Mouse (Mus musculus) limb, embryonic 14.5 days (tissue): ENCODE results near the gene Nos1ap. TPM values are rescaled to one million over a fixed set of nuclear protein-coding genes. Genes with fewer than 3 reads are reported as not detected.

ENCODE experiments used
- ATAC-seq: fragments of 200-750 bp; cut with Nextera tagmentation; 2 replicates; pipeline ENCODE4 v1.8.0; 2017; ENCODE audit warnings: low read depth, moderate number of reproducible peaks, moderate TSS enrichment; ENCODE audit not compliant: low FRiP score
- DNase-seq: peaks from one replicate; pipeline ENCODE4 v3.0.0-alpha.2; 2015; ENCODE audit warnings: low spot score
- H3K27ac ChIP-seq: fragments of 300-500 bp; sonication (generic); replicated peaks from 2 replicates; pipeline ENCODE4 v1.5.1; 2014; ENCODE audit warnings: low read depth, mild to moderate bottlenecking, low read length, moderate library complexity, mixed read lengths
- H3K27me3 ChIP-seq: fragments of 300-500 bp; sonication (generic); 2 replicates; pipeline ENCODE4 v1.6.1; 2014; ENCODE audit warnings: low read length, mixed read lengths; ENCODE audit not compliant: control insufficient read depth, insufficient read depth
- H3K36me3 ChIP-seq: fragments of 300-500 bp; sonication (generic); 2 replicates; pipeline ENCODE4 v1.6.1; 2014; ENCODE audit warnings: mild to moderate bottlenecking, low read length, moderate library complexity, mixed read lengths; ENCODE audit not compliant: control insufficient read depth, insufficient read depth
- H3K4me1 ChIP-seq: fragments of 300-500 bp; sonication (generic); 2 replicates; pipeline ENCODE4 v1.6.1; 2014; ENCODE audit warnings: antibody characterized with exemption, low read length, mixed read lengths; ENCODE audit not compliant: control insufficient read depth, insufficient read depth
- H3K4me2 ChIP-seq: fragments of 300-500 bp; sonication (generic); replicated peaks from 2 replicates; pipeline ENCODE4 v1.6.1; 2014; ENCODE audit warnings: low read depth, mild to moderate bottlenecking, low read length, moderate library complexity; ENCODE audit not compliant: severe bottlenecking
- H3K4me3 ChIP-seq: fragments of 300-500 bp; sonication (generic); replicated peaks from 2 replicates; pipeline ENCODE4 v1.5.1; 2014; ENCODE audit warnings: low read length
- H3K9ac ChIP-seq: fragments of 300-500 bp; sonication (generic); 2 replicates; pipeline ENCODE4 v1.6.1; 2014; ENCODE audit warnings: mild to moderate bottlenecking, low read depth, low read length, moderate library complexity; ENCODE audit not compliant: severe bottlenecking
- H3K9me3 ChIP-seq: fragments of 300-500 bp; sonication (generic); 2 replicates; pipeline ENCODE4 v1.6.1; 2016; ENCODE audit warnings: low read length; ENCODE audit not compliant: control insufficient read depth
- POLR2A ChIP-seq: fragments of 200-500 bp; IDR thresholded peaks from 2 replicates; pipeline ENCODE4 v1.8.0; 2012; ENCODE audit warnings: inconsistent platforms, mild to moderate bottlenecking, moderate library complexity, borderline replicate concordance; ENCODE audit not compliant: insufficient read depth, insufficient read length; ENCODE audit errors: extremely low read depth
- WGBS: fragments of 180-500 bp; shearing (Covaris S2); extraction: QIAGEN DNeasy Blood & Tissue Kit; methylation state at CpG from one replicate; pipeline ENCODE4 v1.1.7; 2014; 5-methylcytosine and 5-hydroxymethylcytosine counted together
- polyA plus RNA-seq, 2 experiments: library from polyadenylated mRNA; depleted of rRNA in 1 of 2; stranded (reverse) in 1 of 2; unstranded in 1 of 2; fragments of >200 nt; fragmentation: Nextera tagmentation in 1 of 2; extraction: Ambion mirVana in 1 of 2; gene quantifications; 2 replicates each; pipeline versions ENCODE4 v1.2.1 to v1.2.3; 2012 to 2014

Nos1ap gene
- polyA plus RNA-seq, 2 experiments = 10.2 to 11.6 TPM

- no peak overlapping the region for H3K27ac ChIP-seq
- WGBS = 30% methylated on average over 4 of the region's 4 CpGs
- no peak overlapping the region for H3K4me2 ChIP-seq
- ATAC-seq (no peak), DNase-seq (no peak)
- H3K4me1 ChIP-seq = 0 out of 2 replicates have a peak, but pooled peaks cover 3% of the 10 kb centered on the region
- H3K27me3 ChIP-seq = no peaks in the 10 kb centered on the region
- H3K9me3 ChIP-seq = no peaks in the 10 kb centered on the region
- H3K9ac ChIP-seq = no peak overlapping the region
- no peak for TF ChIP-seq POLR2A
- no peaks in the 10 kb centered on the region for H3K36me3 ChIP-seq
- no peak overlapping the region for H3K4me3 ChIP-seq
Observed at GRCm38 (mm10) chr1:170457673-170458072, 132.0 kb downstream of the Nos1ap start.

- Histone ChIP-seq H3K27ac (no peak overlapping the region), H3K27me3 (no peaks in the 10 kb centered on the region), H3K9me3 (no peaks in the 10 kb centered on the region), H3K9ac (no peak overlapping the region), H3K4me3 (no peak overlapping the region), H3K36me3 (no peaks in the 10 kb centered on the region), H3K4me2 (no peak overlapping the region), H3K4me1 (0 out of 2 replicates have a peak, but pooled peaks cover 3% of the 10 kb centered on the region)
- ATAC-seq (no peak), DNase-seq (no peak)
- WGBS = 88% methylated on average over 14 of the region's 14 CpGs
- TF ChIP-seq POLR2A = no peak
Observed at GRCm38 (mm10) chr1:170455910-170456700, 133.6 kb downstream of the Nos1ap start.

GRCm38 (mm10) chr1:170455387-170455786, 134.3 kb downstream of the Nos1ap start:
- H3K9me3 ChIP-seq = no peaks in the 10 kb centered on the region
- DNase-seq (no peak), ATAC-seq (no peak)
- H3K4me2 ChIP-seq = no peak overlapping the region
- no peak overlapping the region for H3K9ac ChIP-seq
- H3K36me3 ChIP-seq = no peaks in the 10 kb centered on the region
- no peaks in the 10 kb centered on the region for H3K27me3 ChIP-seq
- H3K4me3 ChIP-seq = no peak overlapping the region
- H3K27ac ChIP-seq = no peak overlapping the region
- 0 out of 2 replicates have a peak, but pooled peaks cover 3% of the 10 kb centered on the region for H3K4me1 ChIP-seq
- TF ChIP-seq POLR2A = no peak
- 87% methylated on average over 3 of the region's 3 CpGs for WGBS

DNA sequence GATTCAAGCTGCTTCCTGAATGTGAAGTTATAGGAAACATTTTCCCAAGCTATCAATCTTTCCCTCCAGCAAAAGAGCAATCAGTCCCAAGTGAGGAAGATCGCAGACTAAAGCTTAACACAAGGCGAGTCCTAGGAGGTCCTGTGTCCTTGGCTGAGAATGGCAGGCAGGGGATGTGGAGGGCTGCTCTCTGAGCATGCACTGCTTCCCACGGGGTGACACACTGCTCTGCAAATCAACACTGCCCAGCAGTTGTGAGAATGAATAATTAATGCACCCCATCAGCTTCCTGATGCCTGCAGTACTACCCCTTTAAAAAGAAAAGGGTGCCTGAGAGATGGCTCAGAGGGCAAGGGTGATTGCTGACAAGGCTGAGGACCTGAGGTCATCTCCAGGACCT, 136.2 kb downstream of the Nos1ap start:
- Histone ChIP-seq H3K9ac (no peak overlapping the region), H3K9me3 (no peaks in the 10 kb centered on the region), H3K4me1 (peaks cover 9% of the 10 kb centered on the region; the same call in 1 of the 2 replicates), H3K27ac (no peak overlapping the region), H3K27me3 (no peaks in the 10 kb centered on the region), H3K4me3 (no peak overlapping the region), H3K36me3 (no peaks in the 10 kb centered on the region), H3K4me2 (no peak overlapping the region)
- ATAC-seq (no peak), DNase-seq (no peak)
- WGBS = 53% methylated on average over 3 of the region's 3 CpGs
- no peak for TF ChIP-seq POLR2A

DNA sequence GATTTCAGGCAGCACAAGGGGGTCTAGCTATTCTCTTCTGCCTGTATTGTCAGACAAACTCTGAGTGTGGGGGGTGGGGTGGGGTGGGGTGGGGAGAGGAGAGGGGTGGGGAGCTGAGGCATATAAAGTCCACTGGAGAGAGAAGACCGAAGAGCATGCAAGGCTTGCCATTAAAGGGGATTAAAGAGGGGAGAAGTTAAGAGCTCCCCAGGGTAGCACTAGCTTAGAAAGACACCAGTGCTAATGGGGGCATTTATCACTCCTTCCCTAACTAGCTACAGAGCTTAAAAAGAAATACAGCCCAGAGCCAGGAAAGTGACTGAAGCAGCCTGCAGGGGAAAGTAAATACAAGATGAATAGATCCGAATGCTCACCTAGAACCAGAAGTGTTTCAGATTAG, 141.4 kb downstream of the Nos1ap start:
- ATAC-seq = no peak
- H3K9ac ChIP-seq = no peak overlapping the region

More for the DNA sequence above, 141.4 kb downstream of the Nos1ap start:
- no peak for TF ChIP-seq POLR2A
- Histone ChIP-seq H3K27me3 (no peaks in the 10 kb centered on the region), H3K9me3 (no peaks in the 10 kb centered on the region), H3K4me1 (peaks cover 8% of the 10 kb centered on the region; the same call in 1 of the 2 replicates), H3K36me3 (no peaks in the 10 kb centered on the region), H3K4me3 (no peak overlapping the region), H3K27ac (no peak overlapping the region), H3K4me2 (no peak overlapping the region)
- 25% methylated on average over 2 of the region's 2 CpGs for WGBS
- DNase-seq = peak; percentile 26
